Mouse (Mus musculus) liver, embryonic 11.5 days (tissue): ENCODE results near the gene Akt2. TPM values are rescaled to one million over a fixed set of nuclear protein-coding genes. Genes with fewer than 3 reads are reported as not detected.
A peak's percentile ranks its signal among the peaks of the same experiment; 100 is the strongest.

ENCODE experiments used
- ATAC-seq: fragments of 200-750 bp; cut with Nextera tagmentation; replicated peaks from 2 replicates; pipeline ENCODE4 v1.8.0; 2017; ENCODE audit warnings: moderate number of reproducible peaks, mild to moderate bottlenecking, moderate TSS enrichment, moderate library complexity; ENCODE audit not compliant: low FRiP score
- DNase-seq: peaks from one replicate; pipeline ENCODE4 v3.0.0-alpha.2; 2017; ENCODE audit warnings: low spot score
- H3K27ac ChIP-seq: fragments of 300-500 bp; sonication (generic); 2 replicates; pipeline ENCODE4 v1.5.1; 2014; ENCODE audit warnings: mild to moderate bottlenecking, low read depth, low read length, control low read depth
- H3K27me3 ChIP-seq: fragments of 300-500 bp; sonication (generic); replicated peaks from 2 replicates; pipeline ENCODE4 v1.6.1; 2014; ENCODE audit warnings: low read length, mixed read lengths; ENCODE audit not compliant: control insufficient read depth, insufficient read depth
- H3K36me3 ChIP-seq: fragments of 300-500 bp; sonication (generic); 2 replicates; pipeline ENCODE4 v1.6.1; 2014; ENCODE audit warnings: mild to moderate bottlenecking, low read length, moderate library complexity, mixed read lengths; ENCODE audit not compliant: control insufficient read depth, insufficient read depth
- H3K4me1 ChIP-seq: fragments of 300-500 bp; sonication (generic); replicated peaks from 2 replicates; pipeline ENCODE4 v1.6.1; 2014; ENCODE audit warnings: low read length, mixed read lengths; ENCODE audit not compliant: control insufficient read depth, insufficient read depth
- H3K4me2 ChIP-seq: fragments of 300-500 bp; sonication (generic); 2 replicates; pipeline ENCODE4 v1.6.1; 2014; ENCODE audit warnings: mild to moderate bottlenecking, control low read depth, moderate library complexity
- H3K4me3 ChIP-seq: fragments of 300-500 bp; sonication (generic); 2 replicates; pipeline ENCODE4 v1.5.1; 2014; ENCODE audit warnings: low read depth, low read length, control low read depth
- H3K9ac ChIP-seq: fragments of 300-500 bp; sonication (generic); 2 replicates; pipeline ENCODE4 v1.6.1; 2014; ENCODE audit warnings: low read depth, low read length, control low read depth
- H3K9me3 ChIP-seq: fragments of 300-500 bp; sonication (generic); 2 replicates; pipeline ENCODE4 v1.6.1; 2016; ENCODE audit warnings: low read length, inconsistent platforms, mixed read lengths; ENCODE audit not compliant: control insufficient read depth
- WGBS: fragments of 180-500 bp; shearing (Covaris S2); extraction: QIAGEN DNeasy Blood & Tissue Kit; methylation state at CpG from one replicate; pipeline ENCODE4 v1.1.7; 2014; 5-methylcytosine and 5-hydroxymethylcytosine counted together
- polyA plus RNA-seq: library from polyadenylated mRNA; unstranded; fragments of >200 nt; fragmentation: Nextera tagmentation; extraction: Ambion mirVana; gene quantifications from 2 replicates; pipeline ENCODE4 v1.2.1, GENCODE M21; 2014

Gene Akt2
- polyA plus RNA-seq, 1 experiment from 2014 or later: 68.4 TPM

GRCm38 (mm10) chr7:27578465-27578864 is 12.9 kb upstream of the Akt2 start:
- peaks cover 35% of the 10 kb centered on the region for H3K36me3 ChIP-seq
- H3K4me3 ChIP-seq: no peak overlapping the region
- WGBS: 91% methylated on average over 7 of the region's 7 CpGs
- H3K4me2 ChIP-seq: no peak overlapping the region
- H3K9ac ChIP-seq: no peak overlapping the region
- H3K4me1 ChIP-seq: no peaks in the 10 kb centered on the region
- no peak overlapping the region for H3K27ac ChIP-seq
- no peaks in the 10 kb centered on the region for H3K9me3 ChIP-seq
- DNase-seq: no peak
- no peaks in the 10 kb centered on the region for H3K27me3 ChIP-seq
- no peak for ATAC-seq

GRCm38 (mm10) chr7:27580380-27581174 is 10.8 kb upstream of the Akt2 start:
- 87% methylated on average over 14 of the region's 14 CpGs for WGBS
- Histone ChIP-seq H3K4me1 (no peaks in the 10 kb centered on the region), H3K27ac (no peak overlapping the region), H3K9ac (no peak overlapping the region), H3K4me2 (no peak overlapping the region), H3K4me3 (no peak overlapping the region), H3K27me3 (no peaks in the 10 kb centered on the region), H3K36me3 (peaks cover 26% of the 10 kb centered on the region), H3K9me3 (no peaks in the 10 kb centered on the region)
- DNase-seq (no peak), ATAC-seq (no peak)

- Histone ChIP-seq H3K27me3 (no peaks in the 10 kb centered on the region), H3K27ac (no peak overlapping the region), H3K4me2 (no peak overlapping the region), H3K9me3 (no peaks in the 10 kb centered on the region), H3K4me1 (no peaks in the 10 kb centered on the region), H3K4me3 (no peak overlapping the region), H3K9ac (no peak overlapping the region), H3K36me3 (no peaks in the 10 kb centered on the region; the same call in 1 of the 2 replicates)
- DNase-seq: no peak
- WGBS: 75% methylated on average over 2 of the region's 2 CpGs
- ATAC-seq: no peak
Observed at GRCm38 (mm10) chr7:27586861-27587260, 4.5 kb upstream of the Akt2 start.

- H3K27ac ChIP-seq: no peak overlapping the region
- ATAC-seq: no peak
- no peaks in the 10 kb centered on the region for H3K36me3 ChIP-seq
- peaks cover 1% of the 10 kb centered on the region for H3K4me1 ChIP-seq
- H3K9ac ChIP-seq: no peak overlapping the region
- H3K9me3 ChIP-seq: no peaks in the 10 kb centered on the region
- no peak overlapping the region for H3K4me3 ChIP-seq
- H3K4me2 ChIP-seq: no peak overlapping the region
- 86% methylated on average over 2 of the region's 2 CpGs for WGBS
- no peaks in the 10 kb centered on the region for H3K27me3 ChIP-seq
- DNase-seq: no peak
Observed at GRCm38 (mm10) chr7:27587741-27588140, 3.6 kb upstream of the Akt2 start.

- 91% methylated on average over 4 of the region's 4 CpGs for WGBS
- ATAC-seq (no peak), DNase-seq (no peak)
- Histone ChIP-seq H3K4me2 (no peak overlapping the region), H3K4me3 (no peak overlapping the region), H3K4me1 (peaks cover 25% of the 10 kb centered on the region), H3K36me3 (peaks cover 7% of the 10 kb centered on the region), H3K27me3 (no peaks in the 10 kb centered on the region), H3K9ac (no peak overlapping the region), H3K9me3 (no peaks in the 10 kb centered on the region), H3K27ac (no peak overlapping the region)
Observed at GRCm38 (mm10) chr7:27590088-27590487, 1.3 kb upstream of the Akt2 start.

- peak overlapping the region; percentile 85 for H3K4me3 ChIP-seq
- DNase-seq: no peak
Observed at GRCm38 (mm10) chr7:27590566-27591213, 662 bp upstream of the Akt2 start.

GRCm38 (mm10) chr7:27592217-27592929 is 1.0 kb downstream of the Akt2 start:
- Histone ChIP-seq H3K4me3 (peak overlapping the region; percentile 85), H3K27me3 (no peaks in the 10 kb centered on the region), H3K9ac (peak overlapping the region; percentile 92), H3K4me1 (peaks cover 45% of the 10 kb centered on the region), H3K9me3 (no peaks in the 10 kb centered on the region), H3K36me3 (peaks cover 7% of the 10 kb centered on the region), H3K27ac (peak overlapping the region; percentile 100), H3K4me2 (peak overlapping the region; percentile 92)
- DNase-seq (no peak), ATAC-seq (peak; percentile 69)
- WGBS: 2% methylated on average over 17 of the region's 17 CpGs

More at GRCm38 (mm10) chr7:27590566-27591213, 662 bp upstream of the Akt2 start:
- Histone ChIP-seq H3K4me2 (peak overlapping the region; percentile 67), H3K4me1 (peaks cover 30% of the 10 kb centered on the region), H3K36me3 (peaks cover 7% of the 10 kb centered on the region), H3K27ac (peak overlapping the region; percentile 100), H3K27me3 (no peaks in the 10 kb centered on the region), H3K9ac (peak overlapping the region; percentile 92), H3K9me3 (no peaks in the 10 kb centered on the region)
- ATAC-seq: no peak
- WGBS: 64% methylated on average over 4 of the region's 4 CpGs

GRCm38 (mm10) chr7:27592934-27593645 is 1.7 kb downstream of the Akt2 start:
- Histone ChIP-seq H3K4me1 (peaks cover 52% of the 10 kb centered on the region), H3K27ac (peak overlapping the region; percentile 100), H3K4me2 (peak overlapping the region; percentile 92), H3K36me3 (peaks cover 7% of the 10 kb centered on the region), H3K9me3 (no peaks in the 10 kb centered on the region), H3K27me3 (no peaks in the 10 kb centered on the region), H3K4me3 (peak overlapping the region; percentile 85), H3K9ac (peak overlapping the region; percentile 92)
- DNase-seq (no peak), ATAC-seq (peak; percentile 8; the same call in 1 of the 2 replicates)
- 51% methylated on average over 12 of the region's 12 CpGs for WGBS
